ENCODE assay signal across 13 mouse cellular contexts in the genomic region with DNA sequence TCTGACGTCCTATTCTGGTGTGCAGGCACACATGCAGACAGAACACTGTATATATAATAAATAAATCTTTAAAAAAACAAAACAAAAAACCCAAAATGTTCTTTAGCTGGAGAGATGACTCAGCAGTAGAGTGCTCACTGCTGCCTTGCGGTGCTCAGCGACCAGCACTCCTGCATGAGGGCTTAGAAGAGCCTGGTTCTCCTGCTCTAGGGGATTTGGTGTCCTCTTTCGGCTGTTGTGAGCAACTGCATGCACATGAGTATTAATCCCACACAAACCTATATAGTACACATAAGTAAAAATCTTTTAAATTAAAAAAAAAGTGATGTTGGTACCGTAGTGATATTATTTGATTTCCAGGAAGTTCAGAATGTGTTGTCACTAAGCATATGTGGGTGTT. TPM values are rescaled to one million over a fixed set of nuclear protein-coding genes. Genes with fewer than 3 reads are reported as not detected.
DNase-seq lines count a peak whose midpoint lies in the region; ATAC-seq and TF ChIP-seq lines count a peak whose summit lies in the region.
"Had no signal": no experiment of that assay in that cellular context is flagged by ENCODE, and none has a peak within 500 bp of the region (broad histone marks: within the 10 kb centered on the region; RNA-seq: fewer than 3 reads in every experiment).

No protein-coding gene starts in this region.

- H3K4me3 ChIP-seq in layer of hippocampus, adult 2 months = no peak overlapping the region
- H3K4me3 ChIP-seq in E14TG2a.4 (replicated peaks; ENCODE audit: low read length) = no peak overlapping the region
- no peak overlapping the region for H3K4me3 ChIP-seq in embryonic facial prominence, embryonic 10.5 days
- H3K4me3 ChIP-seq: limb, embryonic 10.5 days had no signal

- peaks cover 2% of the 10 kb centered on the region; the same call in 1 of the 2 replicates for H3K27me3 ChIP-seq in E14TG2a.4 (ENCODE audit: insufficient read depth, low read length)
- no peaks in the 10 kb centered on the region for H3K27me3 ChIP-seq in embryonic facial prominence, embryonic 10.5 days (replicated peaks; ENCODE audit: low read depth, poor library complexity, severe bottlenecking)

- no peaks in the 10 kb centered on the region for H3K36me3 ChIP-seq in E14TG2a.4 (ENCODE audit: insufficient read depth, low read length)
- H3K36me3 ChIP-seq in embryonic facial prominence, embryonic 10.5 days (replicated peaks) = no peaks in the 10 kb centered on the region
- H3K36me3 ChIP-seq: limb, embryonic 10.5 days had no signal

- DNase-seq in layer of hippocampus, adult 2 months (ENCODE audit: low spot score in 2 of 2) = no peak
- DNase-seq in layer of hippocampus, adult 8-10 months (ENCODE audit: low spot score in 2 of 2) = no peak
- peak; percentile 59 for DNase-seq in A20 (ENCODE audit: low read depth, low spot score)
- peak; percentile 6 for DNase-seq in embryonic facial prominence, embryonic 10.5 days (ENCODE audit: low spot score)
- no peak for DNase-seq in frontal cortex, adult 2 months (ENCODE audit: extremely low spot score in 1 of 2, low spot score in 1 of 2)
- DNase-seq in gastrocnemius, postnatal 25 days = no peak
- DNase-seq: cerebellum, postnatal 36 days; heart, postnatal 36 days; kidney, adult 11 months; lung, postnatal 4 days had no signal

- H3K4me1 ChIP-seq in E14TG2a.4 (replicated peaks; ENCODE audit: low read depth, low read length) = no peaks in the 10 kb centered on the region; the same call in 1 of the 2 replicates
- peaks cover 4% of the 10 kb centered on the region; the same call in 1 of the 2 replicates for H3K4me1 ChIP-seq in embryonic facial prominence, embryonic 10.5 days

- H3K9me3 ChIP-seq in E14TG2a.4 (ENCODE audit: low read length) = no peaks in the 10 kb centered on the region
- no peaks in the 10 kb centered on the region for H3K9me3 ChIP-seq in embryonic facial prominence, embryonic 10.5 days
- H3K9me3 ChIP-seq: limb, embryonic 10.5 days had no signal

- H3K27ac ChIP-seq in layer of hippocampus, adult 2 months = no peak overlapping the region
- no peak overlapping the region for H3K27ac ChIP-seq in embryonic facial prominence, embryonic 10.5 days (replicated peaks)
- H3K27ac ChIP-seq: limb, embryonic 10.5 days had no signal

- WGBS in embryonic facial prominence, embryonic 10.5 days = 78% methylated on average over 5 of the region's 5 CpGs

- TF ChIP-seq CTCF in layer of hippocampus, adult 2 months (conservative IDR thresholded peaks at IDR 0.05) = peak; percentile 69
- peak; percentile 57 for TF ChIP-seq CTCF in E14TG2a.4 (conservative IDR thresholded peaks at IDR 0.05; ENCODE audit: low read length)

- ATAC-seq in cerebellum, adult (ENCODE audit: insufficient number of reproducible peaks, low FRiP score, low TSS enrichment) = no peak

RNA-seq across cellular contexts. Expression of a gene that starts 5.7 kb away (rescaled TPM):
- total RNA-seq in layer of hippocampus, adult 2 months (2021) = 10 to 100 TPM; 87.3 to 94.3 TPM
- total RNA-seq in layer of hippocampus, adult 8-10 months (2022) = 10 to 100 TPM; 80.6 to 95.3 (median 90.6) TPM
- polyA plus RNA-seq in embryonic facial prominence, embryonic 10.5 days (2016; fragmentation: Nextera tagmentation; extraction: Ambion mirVana) = 87.5 and 92.9 TPM in 2 replicates
- 49.2 and 49.5 TPM in 2 replicates for polyA plus RNA-seq in frontal cortex, adult 2 months (2012; rRNA removed)
- 10 to 100 TPM; 61.8 to 73.9 TPM for total RNA-seq in gastrocnemius, postnatal 25 days (2021)

Comparison
In these comparisons a context has a peak if more than half of its experiments do, and no peak if none do; other contexts are left out.
1. DNase-seq: peak in A20 (single experiment) and embryonic facial prominence, embryonic 10.5 days (single experiment); none in layer of hippocampus, adult 2 months (0 of 2), layer of hippocampus, adult 8-10 months (0 of 2), frontal cortex, adult 2 months (0 of 2) and gastrocnemius, postnatal 25 days (single experiment).